Mouse (Mus musculus): ENCODE results near the gene Pgk1. TPM values are rescaled to one million over a fixed set of nuclear protein-coding genes. Genes with fewer than 3 reads are reported as not detected.

Pgk1 gene
- polyA plus RNA-seq (2015; fragmentation: Nextera tagmentation; extraction: Ambion mirVana) = 281 and 326 TPM in 2 replicates

DNA sequence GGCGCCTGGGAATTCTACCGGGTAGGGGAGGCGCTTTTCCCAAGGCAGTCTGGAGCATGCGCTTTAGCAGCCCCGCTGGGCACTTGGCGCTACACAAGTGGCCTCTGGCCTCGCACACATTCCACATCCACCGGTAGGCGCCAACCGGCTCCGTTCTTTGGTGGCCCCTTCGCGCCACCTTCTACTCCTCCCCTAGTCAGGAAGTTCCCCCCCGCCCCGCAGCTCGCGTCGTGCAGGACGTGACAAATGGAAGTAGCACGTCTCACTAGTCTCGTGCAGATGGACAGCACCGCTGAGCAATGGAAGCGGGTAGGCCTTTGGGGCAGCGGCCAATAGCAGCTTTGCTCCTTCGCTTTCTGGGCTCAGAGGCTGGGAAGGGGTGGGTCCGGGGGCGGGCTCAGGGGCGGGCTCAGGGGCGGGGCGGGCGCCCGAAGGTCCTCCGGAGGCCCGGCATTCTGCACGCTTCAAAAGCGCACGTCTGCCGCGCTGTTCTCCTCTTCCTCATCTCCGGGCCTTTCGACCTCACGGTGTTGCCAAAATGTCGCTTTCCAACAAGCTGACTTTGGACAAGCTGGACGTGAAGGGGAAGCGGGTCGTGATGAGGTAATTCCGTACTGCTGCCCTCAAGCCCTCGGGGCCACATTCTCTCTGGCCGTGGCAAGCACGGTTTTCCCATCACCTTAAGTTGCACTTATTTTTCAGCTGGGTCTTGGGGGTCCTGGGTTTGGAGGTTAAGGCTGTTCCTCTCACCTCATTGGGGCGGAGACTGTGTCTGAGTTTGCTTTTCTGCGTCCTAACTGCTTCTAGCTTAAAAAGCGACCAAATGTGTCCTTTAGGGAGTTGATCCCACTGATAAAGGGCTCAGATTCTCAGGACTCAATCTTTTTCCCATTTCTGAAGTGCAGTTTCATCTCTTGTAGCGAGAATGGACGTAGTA is at the start of gene Pgk1:
TSS of gene Pgk1 (plus strand) at position 388 of the 937 bp plus-strand sequence.
- Histone ChIP-seq H3K4me1 (0 out of 2 replicates have a peak, but pooled peaks cover 7% of the 10 kb centered on the region), H3K27me3 (no peaks in the 10 kb centered on the region), H3K36me3 (no peaks in the 10 kb centered on the region), H3K27ac (replicated peaks) (peak within 1 kb of the TSS; percentile 91), H3K4me3 (replicated peaks) (peak within 1 kb of the TSS; percentile 51), H3K9me3 (replicated peaks) (no peaks in the 10 kb centered on the region), H3K9ac (peak within 1 kb of the TSS; percentile 28), H3K4me2 (replicated peaks) (peak within 1 kb of the TSS; percentile 53)
- peak; percentile 96 for ATAC-seq (ENCODE audit: insufficient number of reproducible peaks, low FRiP score, low TSS enrichment, low read depth)
- WGBS = 10% methylated on average over 52 of the region's 55 CpGs

GRCm38 (mm10) chrX:106139309-106140070 is 47.4 kb upstream of the Pgk1 start:
- Histone ChIP-seq H3K27ac (replicated peaks) (no peak overlapping the region), H3K4me1 (no peaks in the 10 kb centered on the region), H3K27me3 (no peaks in the 10 kb centered on the region), H3K9ac (no peak overlapping the region), H3K4me2 (replicated peaks) (no peak overlapping the region), H3K36me3 (no peaks in the 10 kb centered on the region), H3K4me3 (replicated peaks) (no peak overlapping the region), H3K9me3 (replicated peaks) (no peaks in the 10 kb centered on the region)
- 75% methylated on average over 13 of the region's 13 CpGs for WGBS
- ATAC-seq (ENCODE audit: insufficient number of reproducible peaks, low FRiP score, low TSS enrichment, low read depth) = no peak

DNA sequence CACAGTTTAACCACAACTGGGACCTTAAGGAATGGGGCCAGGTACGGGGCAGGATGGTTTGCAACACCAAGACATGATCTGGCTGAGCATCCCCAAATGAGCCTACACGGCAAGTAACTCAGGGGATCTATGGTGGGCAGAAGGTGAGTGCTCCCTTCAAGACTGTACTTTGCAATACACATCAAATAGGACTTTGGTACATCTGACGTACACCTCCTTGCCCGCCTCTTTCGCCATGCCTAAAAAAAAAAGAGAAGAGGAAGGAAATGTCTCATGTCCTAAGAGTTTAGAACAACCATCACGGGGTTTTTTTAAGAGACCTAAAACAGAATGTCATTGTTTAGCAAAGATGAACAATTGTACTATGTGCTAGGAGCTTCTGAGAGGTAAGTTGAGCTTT is 44.0 kb upstream of the Pgk1 start, which contains the start of gene Tlr13:
TSS of gene Tlr13 (plus strand) at position 269 of the 400 bp plus-strand sequence.
- Histone ChIP-seq H3K9me3 (replicated peaks) (no peaks in the 10 kb centered on the region), H3K27me3 (no peaks in the 10 kb centered on the region), H3K36me3 (no peaks in the 10 kb centered on the region), H3K4me3 (replicated peaks) (no peak within 1 kb of the TSS), H3K4me2 (replicated peaks) (no peak within 1 kb of the TSS), H3K27ac (replicated peaks) (no peak within 1 kb of the TSS), H3K4me1 (no peaks in the 10 kb centered on the region), H3K9ac (no peak within 1 kb of the TSS)
- no peak for ATAC-seq (ENCODE audit: insufficient number of reproducible peaks, low FRiP score, low TSS enrichment, low read depth)
- 81% methylated on average over 6 of the region's 6 CpGs for WGBS

DNA sequence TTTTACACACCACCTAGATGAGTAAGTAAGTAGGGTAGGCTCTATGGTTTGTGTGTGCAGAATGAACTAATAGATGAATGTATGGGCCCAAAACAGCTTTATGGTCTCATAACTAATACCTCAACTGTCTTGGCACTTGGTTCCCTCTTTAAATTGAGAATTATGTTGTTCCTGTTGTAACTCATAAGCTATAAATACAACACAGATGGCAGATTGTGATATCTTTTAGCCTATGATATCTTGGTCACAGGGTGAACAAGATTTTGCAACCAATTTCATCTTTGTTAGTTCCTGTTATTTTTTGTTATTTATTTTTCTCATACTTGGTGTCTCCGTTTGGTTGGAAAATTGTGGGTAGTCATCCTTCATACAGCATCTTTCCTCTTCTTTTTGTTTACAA is 38.7 kb upstream of the Pgk1 start:
- H3K27me3 ChIP-seq = no peaks in the 10 kb centered on the region
- no peak overlapping the region for H3K27ac ChIP-seq (replicated peaks)
- no peak for ATAC-seq (ENCODE audit: insufficient number of reproducible peaks, low FRiP score, low TSS enrichment, low read depth)
- WGBS = 79% methylated on average over 1 of the region's 1 CpGs
- H3K9ac ChIP-seq = no peak overlapping the region
- no peak overlapping the region for H3K4me3 ChIP-seq (replicated peaks)
- no peak overlapping the region for H3K4me2 ChIP-seq (replicated peaks)
- H3K36me3 ChIP-seq = no peaks in the 10 kb centered on the region
- H3K4me1 ChIP-seq = no peaks in the 10 kb centered on the region
- no peaks in the 10 kb centered on the region for H3K9me3 ChIP-seq (replicated peaks)

GRCm38 (mm10) chrX:106149460-106149859 is 37.4 kb upstream of the Pgk1 start:
- 54% methylated on average over 3 of the region's 3 CpGs for WGBS
- Histone ChIP-seq H3K9me3 (replicated peaks) (no peaks in the 10 kb centered on the region), H3K4me2 (replicated peaks) (no peak overlapping the region)

GRCm38 (mm10) chrX:106154180-106154586 is 32.7 kb upstream of the Pgk1 start:
- no peaks in the 10 kb centered on the region for H3K9me3 ChIP-seq (replicated peaks)
- H3K27me3 ChIP-seq = no peaks in the 10 kb centered on the region
- ATAC-seq (ENCODE audit: insufficient number of reproducible peaks, low FRiP score, low TSS enrichment, low read depth) = no peak
- H3K4me1 ChIP-seq = no peaks in the 10 kb centered on the region
- no peaks in the 10 kb centered on the region for H3K36me3 ChIP-seq
- no peak overlapping the region for H3K4me2 ChIP-seq (replicated peaks)
- H3K27ac ChIP-seq (replicated peaks) = no peak overlapping the region
- no peak overlapping the region for H3K4me3 ChIP-seq (replicated peaks)
- no peak overlapping the region for H3K9ac ChIP-seq

More at GRCm38 (mm10) chrX:106149460-106149859, 37.4 kb upstream of the Pgk1 start:
- H3K27ac ChIP-seq (replicated peaks) = no peak overlapping the region
- no peaks in the 10 kb centered on the region for H3K4me1 ChIP-seq
- H3K4me3 ChIP-seq (replicated peaks) = no peak overlapping the region
- ATAC-seq (ENCODE audit: insufficient number of reproducible peaks, low FRiP score, low TSS enrichment, low read depth) = no peak
- H3K36me3 ChIP-seq = no peaks in the 10 kb centered on the region
- H3K9ac ChIP-seq = no peak overlapping the region
- H3K27me3 ChIP-seq = no peaks in the 10 kb centered on the region

GRCm38 (mm10) chrX:106155892-106156291 is 31.0 kb upstream of the Pgk1 start:
- 83% methylated on average over 4 of the region's 4 CpGs for WGBS
- Histone ChIP-seq H3K4me2 (replicated peaks) (no peak overlapping the region), H3K9ac (no peak overlapping the region), H3K4me1 (no peaks in the 10 kb centered on the region), H3K4me3 (replicated peaks) (no peak overlapping the region), H3K27ac (replicated peaks) (no peak overlapping the region), H3K9me3 (replicated peaks) (no peaks in the 10 kb centered on the region), H3K36me3 (no peaks in the 10 kb centered on the region), H3K27me3 (no peaks in the 10 kb centered on the region)
- no peak for ATAC-seq (ENCODE audit: insufficient number of reproducible peaks, low FRiP score, low TSS enrichment, low read depth)

DNA sequence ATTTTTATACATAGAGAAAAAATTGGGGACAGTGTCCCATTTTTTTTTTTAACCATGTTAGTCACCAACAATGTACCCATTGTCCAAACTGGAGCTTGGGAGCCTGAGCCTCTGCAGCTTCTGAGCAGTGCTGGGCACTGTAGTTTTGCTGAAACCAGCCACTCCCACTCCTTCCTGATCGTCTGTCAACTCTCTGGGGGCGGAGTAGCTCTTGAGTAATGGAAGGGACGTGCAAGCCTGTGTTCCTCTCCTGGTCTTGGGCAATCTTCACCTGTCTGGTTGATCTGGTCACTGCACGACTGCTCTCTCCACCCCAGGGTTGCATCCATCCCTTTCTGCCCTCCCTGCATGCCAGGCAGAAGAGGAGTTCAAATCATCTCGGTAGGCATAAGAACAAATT is 22.9 kb upstream of the Pgk1 start:
- Histone ChIP-seq H3K27me3 (no peaks in the 10 kb centered on the region), H3K9me3 (replicated peaks) (no peaks in the 10 kb centered on the region), H3K4me3 (replicated peaks) (no peak overlapping the region), H3K27ac (replicated peaks) (no peak overlapping the region), H3K9ac (no peak overlapping the region), H3K4me1 (no peaks in the 10 kb centered on the region), H3K4me2 (replicated peaks) (no peak overlapping the region), H3K36me3 (no peaks in the 10 kb centered on the region)
- WGBS = 53% methylated on average over 5 of the region's 5 CpGs
- no peak for ATAC-seq (ENCODE audit: insufficient number of reproducible peaks, low FRiP score, low TSS enrichment, low read depth)

DNA sequence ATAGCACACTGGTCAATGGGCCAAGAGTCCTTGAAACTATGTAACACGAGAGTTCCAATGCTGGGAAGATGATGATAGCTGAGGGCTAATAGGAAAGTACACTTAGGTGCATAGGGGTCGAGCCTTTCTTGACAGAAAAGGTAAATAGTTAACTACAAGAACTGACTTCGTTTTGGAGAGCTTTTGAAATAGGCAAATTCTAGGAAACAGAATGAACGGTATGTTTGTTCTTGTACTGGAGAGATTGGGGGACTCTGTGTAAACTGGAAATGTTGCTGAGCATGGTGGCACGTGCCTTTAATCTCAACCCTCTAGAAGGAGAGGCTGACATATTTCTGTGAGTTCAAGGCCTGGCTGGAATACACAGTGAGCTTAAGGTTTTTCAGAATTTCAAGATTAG is 22.3 kb upstream of the Pgk1 start:
- Histone ChIP-seq H3K4me3 (replicated peaks) (no peak overlapping the region), H3K36me3 (no peaks in the 10 kb centered on the region), H3K4me2 (replicated peaks) (no peak overlapping the region), H3K4me1 (no peaks in the 10 kb centered on the region), H3K9me3 (replicated peaks) (no peaks in the 10 kb centered on the region), H3K9ac (no peak overlapping the region), H3K27ac (replicated peaks) (no peak overlapping the region), H3K27me3 (no peaks in the 10 kb centered on the region)
- WGBS = 70% methylated on average over 5 of the region's 5 CpGs
- no peak for ATAC-seq (ENCODE audit: insufficient number of reproducible peaks, low FRiP score, low TSS enrichment, low read depth)

DNA sequence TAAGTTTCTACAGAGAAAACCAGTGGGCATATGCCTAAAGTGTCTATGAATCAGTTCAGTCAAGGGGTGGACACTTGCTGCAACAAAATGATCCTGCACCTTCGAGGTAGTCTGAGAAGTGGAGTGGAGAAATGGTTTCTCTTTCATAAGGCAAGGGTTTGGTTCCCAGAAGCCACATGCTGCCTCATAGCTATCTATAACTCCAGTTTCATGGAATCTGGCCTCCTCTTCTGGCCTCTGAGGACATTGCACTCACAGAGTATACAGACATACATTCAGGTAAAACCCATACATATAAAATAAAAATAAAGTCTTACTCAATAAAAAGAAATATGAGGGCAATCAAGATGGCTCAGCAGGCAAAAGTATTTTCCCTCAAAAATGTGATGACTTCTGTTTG is 21.8 kb upstream of the Pgk1 start:
- no peak overlapping the region for H3K9ac ChIP-seq
- H3K36me3 ChIP-seq = no peaks in the 10 kb centered on the region
- no peak overlapping the region for H3K4me3 ChIP-seq (replicated peaks)
- WGBS = 70% methylated on average over 1 of the region's 1 CpGs
- no peak for ATAC-seq (ENCODE audit: insufficient number of reproducible peaks, low FRiP score, low TSS enrichment, low read depth)
- H3K4me1 ChIP-seq = no peaks in the 10 kb centered on the region
- H3K9me3 ChIP-seq (replicated peaks) = no peaks in the 10 kb centered on the region
- no peak overlapping the region for H3K27ac ChIP-seq (replicated peaks)
- H3K4me2 ChIP-seq (replicated peaks) = no peak overlapping the region
- H3K27me3 ChIP-seq = no peaks in the 10 kb centered on the region

- peak overlapping the region; percentile 40 for H3K4me2 ChIP-seq (replicated peaks)
- H3K4me1 ChIP-seq = no peaks in the 10 kb centered on the region
- no peaks in the 10 kb centered on the region for H3K36me3 ChIP-seq
- no peak overlapping the region for H3K27ac ChIP-seq (replicated peaks)
- 22% methylated on average over 18 of the region's 18 CpGs for WGBS
- 0 out of 2 replicates have a peak, but pooled peaks have one; percentile 39 for ATAC-seq (ENCODE audit: insufficient number of reproducible peaks, low FRiP score, low TSS enrichment, low read depth)
- no peak overlapping the region for H3K9ac ChIP-seq
- no peaks in the 10 kb centered on the region for H3K27me3 ChIP-seq
- H3K4me3 ChIP-seq (replicated peaks) = peak overlapping the region; percentile 30
- no peaks in the 10 kb centered on the region for H3K9me3 ChIP-seq (replicated peaks)
Observed at GRCm38 (mm10) chrX:106171106-106171852, 15.6 kb upstream of the Pgk1 start.

Measured in embryonic facial prominence, embryonic 15.5 days (tissue).